Mouse (Mus musculus) layer of hippocampus, adult 8-10 months (tissue): ENCODE measurements at regions not wholly inside any gene's neighbourhood (a gene's known extent, or its start where the extent isn't known, plus 50 kb on each side); places are given as distances from the start of the nearest gene placed in this dataset.
"Not testable (repeated sequence)": the region's sequence is repeated elsewhere in the genome, so short reads cannot be mapped to it uniquely, and the experiment has no call there.

ENCODE experiments used
- DNase-seq, 2 experiments: peaks; one replicate each; pipeline ENCODE4 v3.0.0; 2022; ENCODE audit warnings: low spot score in 2 of 2

GRCm38 (mm10) chr13:46038441-46039331 is 73.9 kb upstream of the Atxn1 start:
- DNase-seq, result peak; percentile 45 to 48

- DNase-seq, result no peak
Measured at GRCm38 (mm10) chr13:46032281-46032680, 67.5 kb upstream of the Atxn1 start.

- DNase-seq, result no peak
Measured at GRCm38 (mm10) chr13:46026018-46026417, 61.2 kb upstream of the Atxn1 start.

GRCm38 (mm10) chr13:46023630-46024041 is 58.8 kb upstream of the Atxn1 start:
- DNase-seq, result no peak

GRCm38 (mm10) chr13:46023187-46023586 is 58.4 kb upstream of the Atxn1 start:
- DNase-seq, result no peak

GRCm38 (mm10) chr13:46020945-46021835 is 56.4 kb upstream of the Atxn1 start:
- DNase-seq, result no peak

- peak; percentile 45 to 53 for DNase-seq
Measured at GRCm38 (mm10) chr13:46019431-46020166, 54.8 kb upstream of the Atxn1 start.

- DNase-seq, result no peak
Measured at GRCm38 (mm10) chr13:46018903-46019430, 54.2 kb upstream of the Atxn1 start.

- DNase-seq, result no peak
Measured at GRCm38 (mm10) chr13:46017742-46018141, 52.9 kb upstream of the Atxn1 start.

GRCm38 (mm10) chr13:46017011-46017410 is 52.2 kb upstream of the Atxn1 start:
- not testable (repeated sequence) for DNase-seq

GRCm38 (mm10) chr13:46015231-46015630 is 50.4 kb upstream of the Atxn1 start:
- DNase-seq, result no peak

- no peak for DNase-seq
Measured at GRCm38 (mm10) chr13:46014637-46015036, 49.8 kb upstream of the Atxn1 start.
